Mouse (Mus musculus) lung, adult 2 months (tissue): ENCODE measurements around the gene N4bp2l2. TPM values are rescaled to one million over a fixed set of nuclear protein-coding genes. Genes with fewer than 3 reads are reported as not detected.
"Not testable (repeated sequence)": the region's sequence is repeated elsewhere in the genome, so short reads cannot be mapped to it uniquely, and the experiment has no call there.

Source experiments
- DNase-seq: peaks from one replicate; pipeline ENCODE4 v3.0.0; 2022
- H3K4me1 ChIP-seq: fragments of 200-500 bp; 2 replicates; pipeline ENCODE4 v1.6.1; 2011; ENCODE audit warnings: low read length; ENCODE audit not compliant: control insufficient read depth, insufficient read depth
- H3K4me3 ChIP-seq: fragments of 200-500 bp; replicated peaks from 2 replicates; pipeline ENCODE3; 2011; ENCODE audit warnings: low read depth, mild to moderate bottlenecking, control low read depth, low read length; ENCODE audit errors: extremely low read depth
- CTCF ChIP-seq: fragments of 200-500 bp; IDR thresholded peaks from 2 replicates; pipeline ENCODE4 v1.5.1; 2011; ENCODE audit warnings: mild to moderate bottlenecking, low read length, control low read depth; ENCODE audit not compliant: insufficient read depth
- POLR2A ChIP-seq: fragments of 200-500 bp; IDR thresholded peaks from 2 replicates; pipeline ENCODE4 v1.6.1; 2011; ENCODE audit warnings: low read depth, mild to moderate bottlenecking, control low read depth, low read length, borderline replicate concordance; ENCODE audit errors: extremely low read depth
- WGBS: fragments of 180-500 bp; shearing (Covaris S2); methylation state at CpG from one replicate; pipeline ENCODE4 v1.1.7; 2018; 5-methylcytosine and 5-hydroxymethylcytosine counted together
- polyA plus RNA-seq: library from polyadenylated mRNA; depleted of rRNA; stranded (reverse); fragments of >200 nt; gene quantifications from 2 replicates; pipeline ENCODE4 v1.2.3, GENCODE M21; 2012; rRNA removed

Gene N4bp2l2
- 4.6 and 6.3 TPM in 2 replicates for polyA plus RNA-seq

DNA sequence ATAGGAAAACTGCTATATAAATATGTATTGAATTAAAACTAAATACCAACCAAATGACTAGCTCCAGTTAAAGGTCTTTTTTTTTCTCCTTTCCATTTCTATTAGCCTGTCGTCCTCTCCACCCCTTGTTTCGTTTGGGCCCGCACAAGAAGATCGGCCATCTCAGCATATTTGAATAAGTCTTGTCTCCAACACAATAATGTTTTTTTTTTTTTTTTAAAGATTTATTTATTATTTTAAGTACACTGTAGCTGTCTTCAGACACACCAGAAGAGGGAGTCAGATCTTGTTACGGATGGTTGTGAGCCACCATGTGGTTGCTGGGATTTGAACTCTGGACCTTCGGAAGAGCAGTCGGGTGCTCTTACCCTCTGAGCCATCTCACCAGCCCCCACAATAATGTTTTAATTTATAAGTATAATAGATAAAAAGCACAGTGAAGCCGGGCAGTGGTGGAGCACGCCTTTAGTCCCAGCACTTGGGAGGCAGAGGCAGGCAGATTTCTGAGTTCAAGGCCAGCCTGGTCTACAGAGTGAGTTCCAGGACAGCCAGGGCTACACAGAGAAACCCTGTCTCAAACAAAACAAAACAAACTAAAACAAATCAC is at the start of gene N4bp2l2:
N4bp2l2 (minus strand) TSS at position 51 of the 607 bp plus-strand sequence.
- WGBS, result 90% methylated on average over 9 of the region's 9 CpGs
- not testable (repeated sequence) for DNase-seq, H3K4me1 ChIP-seq
- peak within 1 kb of the TSS; percentile 88 for H3K4me3 ChIP-seq

DNA sequence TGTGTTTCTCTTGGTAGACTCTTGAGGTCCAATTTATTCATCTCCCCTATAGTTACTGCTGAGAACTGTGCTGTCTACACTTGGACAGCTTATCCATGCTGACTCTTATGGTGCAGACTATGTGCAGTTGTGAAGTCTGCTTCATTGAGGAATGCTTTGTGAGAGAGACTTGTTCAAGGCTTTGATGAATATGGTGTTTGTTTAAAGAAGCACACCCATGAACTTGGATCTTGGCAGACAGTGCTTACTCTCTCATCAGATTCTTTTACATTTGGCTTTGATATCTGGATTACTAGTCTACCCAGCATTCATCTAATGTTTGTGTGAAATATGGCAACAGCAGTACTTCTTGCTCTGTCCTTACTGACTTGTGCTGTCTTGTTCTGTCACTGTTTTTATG is 47.4 kb upstream of the N4bp2l2 start:
- no peak overlapping the region for H3K4me3 ChIP-seq
- no peak for DNase-seq
- TF ChIP-seq CTCF, result no peak
- TF ChIP-seq POLR2A, result no peak
- peaks cover 9% of the 10 kb centered on the region for H3K4me1 ChIP-seq

DNA sequence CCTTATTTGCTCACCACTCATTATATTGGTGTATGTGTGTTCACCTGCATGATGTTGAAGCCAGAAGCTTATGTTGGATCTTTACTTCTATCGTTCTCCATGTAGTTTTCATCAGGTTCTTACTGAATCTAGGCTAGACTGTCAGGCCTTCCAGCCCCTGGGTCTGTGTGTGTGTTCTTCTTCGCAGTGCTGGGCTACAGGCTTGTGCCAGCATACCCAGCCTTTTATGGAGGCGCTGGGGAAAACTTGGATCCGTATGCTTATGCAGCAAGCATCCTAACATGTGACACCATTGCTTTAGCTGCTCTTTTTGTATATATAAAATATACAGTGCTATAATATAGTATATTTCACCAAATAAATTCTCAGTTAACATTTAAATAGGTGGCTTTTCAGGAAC is 45.5 kb upstream of the N4bp2l2 start:
- Histone ChIP-seq H3K4me3 (no peak overlapping the region), H3K4me1 (peaks cover 9% of the 10 kb centered on the region)
- TF ChIP-seq CTCF (no peak), POLR2A (no peak)
- no peak for DNase-seq
- WGBS, result 88% methylated on average over 4 of the region's 4 CpGs

DNA sequence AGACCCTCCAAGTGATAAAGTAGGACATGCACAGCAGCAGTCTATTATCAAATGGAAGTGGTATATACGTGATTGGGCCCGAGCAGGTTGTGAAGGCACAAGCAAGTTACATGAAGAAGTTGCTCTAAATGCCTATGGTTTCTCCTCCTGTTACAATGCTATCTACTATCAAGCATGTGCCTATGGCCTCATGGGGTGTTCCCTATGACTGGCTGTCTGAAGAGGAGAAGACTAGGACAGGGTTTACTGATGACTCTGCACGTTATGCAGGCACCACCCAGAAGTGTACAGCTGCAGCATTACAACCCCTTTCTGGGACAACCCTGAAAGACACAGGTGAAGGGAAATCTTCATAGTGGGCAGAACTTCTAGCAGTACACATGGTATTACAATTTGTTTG is 41.2 kb upstream of the N4bp2l2 start:
- 90% methylated on average over 3 of the region's 3 CpGs for WGBS
- not testable (repeated sequence) for H3K4me1 ChIP-seq, DNase-seq, H3K4me3 ChIP-seq

DNA sequence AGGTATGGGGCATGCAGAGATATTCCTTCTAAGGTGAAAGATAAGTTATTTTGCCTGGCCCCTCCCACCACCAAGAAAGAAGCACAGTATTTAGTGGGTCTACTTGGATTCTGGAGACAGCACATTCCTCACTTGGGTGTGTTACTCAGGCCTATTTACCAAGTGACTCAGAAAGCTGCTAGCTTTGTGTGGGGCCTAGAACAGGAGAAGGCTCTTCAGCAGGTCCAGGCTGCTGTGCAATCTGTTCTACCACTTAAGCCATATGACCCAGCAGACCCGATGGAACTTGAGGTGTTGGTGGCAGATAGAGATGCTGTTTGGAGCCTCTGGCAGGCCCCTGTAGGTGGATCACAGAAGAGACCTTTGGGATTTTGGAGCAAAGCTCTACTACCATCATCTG is 40.7 kb upstream of the N4bp2l2 start:
- not testable (repeated sequence) for H3K4me3 ChIP-seq, DNase-seq, H3K4me1 ChIP-seq
- WGBS, result 53% methylated on average over 1 of the region's 1 CpGs

DNA sequence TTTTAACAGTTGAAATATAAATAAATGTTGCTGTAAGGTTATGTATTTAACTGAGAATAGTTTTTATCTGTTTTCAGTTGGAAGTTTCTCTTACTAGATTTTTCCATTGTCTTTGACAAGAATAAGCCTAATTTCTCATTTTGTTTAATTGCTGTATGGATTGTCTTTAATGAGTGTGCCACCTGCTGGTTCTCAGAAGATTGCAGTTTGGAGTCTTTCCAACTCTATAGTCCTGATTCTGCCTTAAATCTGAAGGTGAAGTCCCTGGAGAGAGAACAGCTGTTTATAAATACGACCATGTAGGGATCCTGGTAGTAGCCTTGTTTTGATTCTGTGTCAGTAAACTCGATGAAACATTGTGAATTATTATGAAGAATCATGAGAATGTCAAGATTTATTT is 36.7 kb upstream of the N4bp2l2 start:
- peaks cover 2% of the 10 kb centered on the region; the same call in 1 of the 2 replicates for H3K4me1 ChIP-seq
- TF ChIP-seq CTCF (no peak), POLR2A (no peak)
- no peak overlapping the region for H3K4me3 ChIP-seq
- 31% methylated on average over 2 of the region's 2 CpGs for WGBS
- peak; percentile 35 for DNase-seq

DNA sequence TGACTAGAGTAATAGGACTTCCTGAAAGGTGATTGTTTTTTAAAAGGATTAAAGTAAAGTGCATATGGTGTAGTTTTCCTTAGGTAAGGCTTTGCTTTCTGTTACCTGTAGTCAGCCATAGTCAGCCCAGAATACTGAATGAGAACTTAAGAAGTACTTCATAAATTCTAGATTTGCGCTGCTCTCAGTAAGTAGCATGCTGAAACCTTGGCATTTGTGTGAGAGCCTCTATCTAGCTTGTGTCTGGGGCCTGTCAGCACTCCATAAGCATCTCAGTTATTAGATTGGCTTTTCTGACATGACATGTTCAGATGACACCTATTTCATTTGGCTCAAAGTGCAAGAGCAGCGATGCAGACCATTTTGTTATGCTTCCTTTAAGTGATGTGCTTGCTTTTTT is 27.3 kb upstream of the N4bp2l2 start:
- WGBS, result 70% methylated on average over 2 of the region's 2 CpGs

DNA sequence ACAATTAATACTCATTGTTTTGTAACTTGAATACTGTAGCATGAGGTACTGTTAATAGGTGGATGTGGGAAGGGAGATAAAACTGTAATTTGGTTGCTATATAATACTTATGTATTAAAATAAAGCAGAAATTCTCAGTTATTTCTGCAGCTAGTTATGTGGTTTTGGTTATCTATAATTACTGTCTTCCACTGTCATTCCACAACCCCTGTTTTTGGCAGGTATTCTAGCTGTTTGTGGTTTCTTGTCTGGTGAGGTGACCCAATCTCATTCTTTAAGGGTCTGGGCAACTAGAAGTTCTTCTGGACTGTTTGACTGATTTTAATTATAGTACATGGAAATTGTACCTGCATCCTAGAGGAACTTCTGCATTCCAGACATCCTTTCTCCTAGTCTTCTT is 24.7 kb upstream of the N4bp2l2 start:
- Histone ChIP-seq H3K4me1 (no peaks in the 10 kb centered on the region; the same call in 1 of the 2 replicates), H3K4me3 (no peak overlapping the region)
- DNase-seq, result no peak
- no peak for TF ChIP-seq POLR2A
- TF ChIP-seq CTCF, result no peak

More for the DNA sequence above, 27.3 kb upstream of the N4bp2l2 start:
- no peak for TF ChIP-seq CTCF
- no peak for TF ChIP-seq POLR2A
- no peaks in the 10 kb centered on the region for H3K4me1 ChIP-seq
- DNase-seq, result no peak
- no peak overlapping the region for H3K4me3 ChIP-seq

DNA sequence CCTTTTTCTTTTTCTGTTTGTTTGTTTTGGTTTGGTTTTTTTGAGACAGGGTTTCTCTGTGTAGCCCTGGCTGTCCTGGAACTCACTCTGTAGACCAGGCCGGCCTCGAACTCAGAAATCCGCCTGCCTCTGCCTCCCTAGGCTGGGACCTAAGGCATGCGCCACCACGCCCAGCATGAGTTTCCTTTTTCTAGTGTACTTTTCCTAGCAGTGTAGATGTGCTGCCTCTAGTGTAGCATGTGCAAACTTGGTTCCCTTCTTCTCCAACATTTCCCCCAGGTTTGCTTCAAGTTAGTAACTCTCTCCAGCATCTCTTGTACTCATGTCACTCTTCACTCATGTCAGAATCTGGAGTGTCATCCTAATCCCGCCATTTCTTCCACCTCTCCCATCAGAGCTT is 16.9 kb upstream of the N4bp2l2 start:
- H3K4me3 ChIP-seq, H3K4me1 ChIP-seq, DNase-seq: not testable (repeated sequence)
- WGBS, result 93% methylated on average over 6 of the region's 6 CpGs

DNA sequence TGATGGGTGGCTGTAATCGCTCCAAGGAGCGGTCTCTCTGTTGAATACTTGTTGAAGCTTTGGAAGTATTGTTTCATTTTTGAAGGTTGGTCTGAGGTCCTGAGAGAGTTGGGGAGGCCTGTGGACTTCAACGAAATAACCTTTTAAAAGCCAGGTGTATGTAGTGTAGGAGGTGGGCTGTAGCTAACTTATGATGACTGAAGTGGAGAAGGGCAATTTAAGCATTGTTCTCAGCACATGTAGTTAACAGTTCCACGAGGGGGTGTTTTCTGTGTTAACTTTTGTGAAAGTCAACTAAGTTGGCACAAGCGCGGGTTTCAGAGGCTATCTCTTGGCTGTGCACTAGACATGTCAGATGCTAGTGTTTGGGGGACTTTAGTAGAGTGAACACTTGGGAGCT is 8.9 kb upstream of the N4bp2l2 start:
- Histone ChIP-seq H3K4me1 (no peaks in the 10 kb centered on the region; the same call in none of the 2 replicates), H3K4me3 (peak overlapping the region; percentile 24)
- TF ChIP-seq CTCF (no peak), POLR2A (no peak)
- 22% methylated on average over 6 of the region's 6 CpGs for WGBS
- no peak for DNase-seq
